Mouse (Mus musculus) gastrocnemius, postnatal 4 days (tissue): ENCODE measurements at regions not wholly inside any gene's neighbourhood (a gene's known extent, or its start where the extent isn't known, plus 50 kb on each side); places are given as distances from the start of the nearest gene placed in this dataset.

ENCODE experiments used
- DNase-seq, 2 experiments: peaks; one replicate each; pipeline ENCODE4 v3.0.0; 2021 to 2022; ENCODE audit warnings: low spot score in 2 of 2, mixed read lengths in 2 of 2

- no peak for DNase-seq
Observed at GRCm38 (mm10) chr3:50548568-50548967, 105.2 kb upstream of the Slc7a11 start.

GRCm38 (mm10) chr3:50530654-50531053 lies 87.2 kb upstream of the Slc7a11 start:
- no peak for DNase-seq

GRCm38 (mm10) chr3:50524006-50524405 lies 80.6 kb upstream of the Slc7a11 start:
- DNase-seq, result no peak

GRCm38 (mm10) chr3:50507211-50507610 lies 63.8 kb upstream of the Slc7a11 start:
- DNase-seq, result no peak
